Mouse (Mus musculus) hindbrain, postnatal 0 days (tissue): ENCODE data around the gene Gtf2a1l. TPM values are rescaled to one million over a fixed set of nuclear protein-coding genes. Genes with fewer than 3 reads are reported as not detected.

ENCODE experiments used
- ATAC-seq: fragments of 200-750 bp; cut with Nextera tagmentation; 2 replicates; pipeline ENCODE4 v1.8.0; 2017; ENCODE audit warnings: mild to moderate bottlenecking, moderate TSS enrichment, moderate library complexity
- DNase-seq: peaks from one replicate; pipeline ENCODE4 v3.0.0-alpha.2; 2015; ENCODE audit warnings: low spot score
- H3K27ac ChIP-seq: fragments of 300-500 bp; sonication (generic); 2 replicates; pipeline ENCODE4 v1.5.1; 2014; ENCODE audit warnings: mild to moderate bottlenecking
- H3K27me3 ChIP-seq: fragments of 300-500 bp; sonication (generic); 2 replicates; pipeline ENCODE4 v1.6.1; 2014; ENCODE audit warnings: low read length, mixed read lengths; ENCODE audit not compliant: insufficient read depth
- H3K36me3 ChIP-seq: fragments of 300-500 bp; sonication (generic); 2 replicates; pipeline ENCODE4 v1.6.1; 2014; ENCODE audit warnings: low read length, mixed read lengths; ENCODE audit not compliant: insufficient read depth
- H3K4me1 ChIP-seq: fragments of 300-500 bp; sonication (generic); 2 replicates; pipeline ENCODE4 v1.6.1; 2014; ENCODE audit warnings: antibody characterized with exemption, low read length, mixed read lengths; ENCODE audit not compliant: insufficient read depth
- H3K4me2 ChIP-seq: fragments of 300-500 bp; sonication (generic); 2 replicates; pipeline ENCODE4 v1.6.1; 2014; ENCODE audit warnings: low read depth, mild to moderate bottlenecking, low read length, moderate library complexity, mixed read lengths
- H3K4me3 ChIP-seq: fragments of 300-500 bp; sonication (generic); 2 replicates; pipeline ENCODE4 v1.5.1; 2014; ENCODE audit warnings: low read length
- H3K9ac ChIP-seq: fragments of 300-500 bp; sonication (generic); replicated peaks from 2 replicates; pipeline ENCODE4 v1.6.1; 2014; ENCODE audit warnings: mild to moderate bottlenecking, low read length, moderate library complexity, mixed read lengths
- H3K9me3 ChIP-seq: fragments of 300-500 bp; sonication (generic); 2 replicates; pipeline ENCODE4 v1.6.1; 2016; ENCODE audit warnings: low read length, mixed read lengths
- CTCF ChIP-seq: IDR thresholded peaks from 2 replicates; pipeline ENCODE4 v1.5.1; 2016; ENCODE audit warnings: antibody characterized with exemption, control low read depth, low read depth
- WGBS: fragments of 180-500 bp; shearing (Covaris S2); extraction: QIAGEN DNeasy Blood & Tissue Kit; methylation state at CpG from one replicate; pipeline ENCODE4 v1.1.7; 2014; 5-methylcytosine and 5-hydroxymethylcytosine counted together
- polyA plus RNA-seq: library from polyadenylated mRNA; unstranded; fragments of >200 nt; fragmentation: Nextera tagmentation; extraction: Ambion mirVana; gene quantifications from 2 replicates; pipeline ENCODE4 v1.2.1, GENCODE M21; 2015
- total RNA-seq: library from RNA; depleted of rRNA; stranded (reverse); fragments of >200 nt; gene quantifications from 2 replicates; pipeline ENCODE4 v1.2.3, GENCODE M21; 2014

Gtf2a1l gene
- total and polyA plus RNA-seq, 2 experiments from 2014 or later: 0.38 TPM; not detected in 1

- H3K27me3 ChIP-seq: no peaks in the 10 kb centered on the region
- no peak overlapping the region for H3K4me2 ChIP-seq
- no peaks in the 10 kb centered on the region for H3K9me3 ChIP-seq
- no peak overlapping the region for H3K27ac ChIP-seq
- peaks cover 4% of the 10 kb centered on the region for H3K4me1 ChIP-seq
- no peak for TF ChIP-seq CTCF
- DNase-seq (no peak), ATAC-seq (no peak)
- H3K36me3 ChIP-seq: no peaks in the 10 kb centered on the region
- 90% methylated on average over 3 of the region's 3 CpGs for WGBS
- no peak overlapping the region for H3K4me3 ChIP-seq
- no peak overlapping the region for H3K9ac ChIP-seq
These were observed 35.8 kb upstream of the Gtf2a1l start for GRCm38 (mm10) chr17:88632631-88633030.

GRCm38 (mm10) chr17:88636076-88636475 lies 32.4 kb upstream of the Gtf2a1l start:
- H3K27ac ChIP-seq: no peak overlapping the region
- DNase-seq: no peak
- H3K36me3 ChIP-seq: no peaks in the 10 kb centered on the region
- H3K9me3 ChIP-seq: no peaks in the 10 kb centered on the region
- ATAC-seq: no peak
- H3K4me3 ChIP-seq: no peak overlapping the region
- no peak overlapping the region for H3K9ac ChIP-seq
- H3K4me1 ChIP-seq: no peaks in the 10 kb centered on the region
- TF ChIP-seq CTCF: no peak
- no peaks in the 10 kb centered on the region for H3K27me3 ChIP-seq
- no peak overlapping the region for H3K4me2 ChIP-seq
- 71% methylated on average over 14 of the region's 14 CpGs for WGBS

GRCm38 (mm10) chr17:88636587-88636986 lies 31.9 kb upstream of the Gtf2a1l start:
- peak; percentile 14; the same call in 1 of the 2 replicates for TF ChIP-seq CTCF
- Histone ChIP-seq H3K9me3 (no peaks in the 10 kb centered on the region), H3K36me3 (no peaks in the 10 kb centered on the region), H3K27me3 (no peaks in the 10 kb centered on the region), H3K27ac (0 out of 2 replicates have a peak overlapping the region, but pooled peaks have one; percentile 26), H3K4me2 (no peak overlapping the region), H3K9ac (no peak overlapping the region), H3K4me3 (no peak overlapping the region), H3K4me1 (no peaks in the 10 kb centered on the region)
- ATAC-seq (no peak), DNase-seq (peak; percentile 54)
- 38% methylated on average over 12 of the region's 12 CpGs for WGBS

- 29% methylated on average over 6 of the region's 6 CpGs for WGBS
- no peak overlapping the region for H3K4me3 ChIP-seq
- DNase-seq: peak; percentile 88
- no peaks in the 10 kb centered on the region for H3K27me3 ChIP-seq
- 0 out of 2 replicates have a peak, but pooled peaks have one; percentile 62 for ATAC-seq
- H3K27ac ChIP-seq: no peak overlapping the region
- H3K4me1 ChIP-seq: no peaks in the 10 kb centered on the region
- no peak overlapping the region for H3K9ac ChIP-seq
- H3K9me3 ChIP-seq: no peaks in the 10 kb centered on the region
- peak; percentile 88 for TF ChIP-seq CTCF
- no peaks in the 10 kb centered on the region for H3K36me3 ChIP-seq
- H3K4me2 ChIP-seq: no peak overlapping the region
These were observed 27.4 kb upstream of the Gtf2a1l start for GRCm38 (mm10) chr17:88641012-88641411.

- Histone ChIP-seq H3K4me2 (no peak overlapping the region), H3K4me1 (no peaks in the 10 kb centered on the region), H3K36me3 (no peaks in the 10 kb centered on the region), H3K9me3 (no peaks in the 10 kb centered on the region), H3K9ac (no peak overlapping the region), H3K27ac (no peak overlapping the region), H3K4me3 (no peak overlapping the region), H3K27me3 (no peaks in the 10 kb centered on the region)
- 90% methylated on average over 8 of the region's 8 CpGs for WGBS
- DNase-seq (no peak), ATAC-seq (no peak)
- TF ChIP-seq CTCF: no peak
These were observed 26.6 kb upstream of the Gtf2a1l start for GRCm38 (mm10) chr17:88641836-88642235.

- DNase-seq: no peak
- no peak overlapping the region for H3K9ac ChIP-seq
- no peaks in the 10 kb centered on the region for H3K36me3 ChIP-seq
- H3K4me3 ChIP-seq: no peak overlapping the region
- no peak overlapping the region for H3K27ac ChIP-seq
- no peak for TF ChIP-seq CTCF
- H3K27me3 ChIP-seq: no peaks in the 10 kb centered on the region
- no peak for ATAC-seq
- H3K4me1 ChIP-seq: no peaks in the 10 kb centered on the region
- no peaks in the 10 kb centered on the region for H3K9me3 ChIP-seq
- H3K4me2 ChIP-seq: no peak overlapping the region
- 93% methylated on average over 7 of the region's 7 CpGs for WGBS
These were observed 23.6 kb upstream of the Gtf2a1l start for GRCm38 (mm10) chr17:88644876-88645275.

- ATAC-seq (no peak), DNase-seq (no peak)
- no peaks in the 10 kb centered on the region for H3K4me1 ChIP-seq
- no peaks in the 10 kb centered on the region for H3K9me3 ChIP-seq
- 94% methylated on average over 11 of the region's 11 CpGs for WGBS
- no peak overlapping the region for H3K4me2 ChIP-seq
- H3K36me3 ChIP-seq: no peaks in the 10 kb centered on the region
- no peak overlapping the region for H3K27ac ChIP-seq
- no peak overlapping the region for H3K4me3 ChIP-seq
- no peak for TF ChIP-seq CTCF
- no peaks in the 10 kb centered on the region for H3K27me3 ChIP-seq
- no peak overlapping the region for H3K9ac ChIP-seq
These were observed 23.2 kb upstream of the Gtf2a1l start for GRCm38 (mm10) chr17:88645299-88645698.
